ENCODE assay signal across 8 mouse cellular contexts in the genomic region with DNA sequence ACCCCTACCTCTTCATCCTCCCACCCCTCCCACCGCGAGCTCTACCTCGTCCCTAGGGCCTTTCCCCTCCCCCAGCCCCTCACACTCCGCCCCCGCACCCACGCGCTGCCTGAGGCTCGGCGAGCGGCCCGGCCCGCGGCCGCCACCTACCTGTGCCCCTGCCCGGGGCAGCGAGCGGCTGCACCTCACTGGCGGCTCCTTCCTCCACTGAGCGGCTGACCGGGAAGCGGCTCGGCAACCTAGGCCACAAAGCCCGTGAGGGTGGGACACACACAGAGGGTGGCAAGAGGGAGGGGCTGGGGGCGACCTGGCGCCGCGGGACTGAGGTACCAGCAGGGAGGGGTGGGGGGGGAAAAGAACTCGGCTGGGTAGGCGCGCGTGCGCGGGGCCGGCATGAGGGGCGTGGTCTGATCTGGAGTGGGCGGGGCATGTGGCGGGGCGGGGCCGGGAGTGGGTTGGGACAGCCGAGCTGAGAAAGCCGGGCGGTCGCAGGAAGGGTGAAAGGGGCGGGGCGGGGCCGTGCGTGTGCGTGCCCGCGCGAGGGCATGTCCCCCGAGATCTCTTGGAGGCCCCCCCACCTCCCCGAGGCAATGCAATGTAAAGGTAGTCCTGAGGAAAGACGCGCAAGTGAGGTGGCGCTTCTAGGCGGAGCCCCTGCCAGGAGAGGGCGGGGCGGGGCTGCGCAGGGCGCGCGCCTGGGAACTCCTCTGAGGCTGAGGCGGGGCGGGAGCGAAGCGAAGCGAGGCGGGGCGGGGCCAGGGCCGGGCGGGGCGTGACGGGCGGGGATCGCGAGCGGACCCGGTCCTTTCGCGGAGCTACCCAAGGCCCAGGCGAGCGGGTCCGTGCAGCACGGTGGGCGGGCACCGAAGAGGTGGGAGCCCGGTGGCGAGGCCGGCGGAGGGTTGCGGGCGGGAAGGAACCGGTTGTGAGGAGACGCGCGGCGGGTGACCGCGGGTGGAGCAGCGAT. TPM values are rescaled to one million over a fixed set of nuclear protein-coding genes. Genes with fewer than 3 reads are reported as not detected.
A peak's percentile ranks its signal among the peaks of the same experiment; 100 is the strongest.
DNase-seq lines count a peak whose midpoint lies in the region; ATAC-seq and TF ChIP-seq lines count a peak whose summit lies in the region.

A gene (minus strand): TSS at position 408 of the 967 bp plus-strand sequence.
A gene (plus strand): TSS at position 469 of the 967 bp plus-strand sequence.

- TF ChIP-seq POLR2A in testis, adult 2 months (IDR thresholded peaks at IDR 0.05; ENCODE audit: control insufficient read depth, low read depth, low read length), result peak; percentile 60; the same call in 1 of the 2 replicates

- H3K4me2 ChIP-seq in forebrain, embryonic 12.5 days, result peak within 1 kb of the TSS; percentile 65
- H3K4me2 ChIP-seq in heart, postnatal 0 days (ENCODE audit: low read depth, low read length), result peak within 1 kb of the TSS; percentile 97
- peak within 1 kb of the TSS; percentile 98 for H3K4me2 ChIP-seq in liver, embryonic 16.5 days (ENCODE audit: low read depth, low read length)
- peak within 1 kb of the TSS; percentile 69 for H3K4me2 ChIP-seq in neural tube, embryonic 13.5 days

- under 1% methylated on average over 93 of the region's 101 CpGs for WGBS in forebrain, embryonic 12.5 days
- under 1% methylated on average over 75 of the region's 101 CpGs for WGBS in heart, postnatal 0 days
- WGBS in liver, embryonic 16.5 days (ENCODE audit: insufficient replicate concordance), result under 1% methylated on average over 85 of the region's 101 CpGs
- under 1% methylated on average over 91 of the region's 101 CpGs for WGBS in neural tube, embryonic 13.5 days

- TF ChIP-seq EP300 in heart, postnatal 0 days (IDR thresholded peaks at IDR 0.05; ENCODE audit: low read depth), result no peak

- no peak for TF ChIP-seq CTCF in E14TG2a.4 (conservative IDR thresholded peaks at IDR 0.05; ENCODE audit: low read length)
- TF ChIP-seq CTCF in heart, postnatal 0 days (IDR thresholded peaks at IDR 0.05; ENCODE audit: low read depth), result peak; percentile 26; the same call in 1 of the 2 replicates
- no peak for TF ChIP-seq CTCF in testis, adult 2 months (IDR thresholded peaks at IDR 0.05; ENCODE audit: control insufficient read depth, insufficient read depth, insufficient replicate concordance, low read depth, low read length)

- peak; percentile 87 for DNase-seq in c-Kit-positive CD71-positive TER-119-positive erythroid progenitor cells, embryonic 14.5 days (ENCODE audit: low spot score)
- DNase-seq in heart, postnatal 0 days (ENCODE audit: low spot score), result peak; percentile 97
- DNase-seq in kidney, postnatal 4 days, result peak; percentile 98 to 99

- H3K27me3 ChIP-seq in E14TG2a.4 (ENCODE audit: insufficient read depth, low read length), result no peaks in the 10 kb centered on the region
- no peaks in the 10 kb centered on the region for H3K27me3 ChIP-seq in forebrain, embryonic 12.5 days
- H3K27me3 ChIP-seq in heart, postnatal 0 days (ENCODE audit: control insufficient read depth, insufficient read depth, low read length), result no peaks in the 10 kb centered on the region
- no peaks in the 10 kb centered on the region for H3K27me3 ChIP-seq in liver, embryonic 16.5 days (ENCODE audit: control insufficient read depth, insufficient read depth, low read depth, low read length)
- H3K27me3 ChIP-seq in neural tube, embryonic 13.5 days, result no peaks in the 10 kb centered on the region
- no peaks in the 10 kb centered on the region for H3K27me3 ChIP-seq in testis, adult 2 months (ENCODE audit: control insufficient read depth, insufficient read depth, low read length)

- H3K27ac ChIP-seq in forebrain, embryonic 12.5 days, result peak within 1 kb of the TSS; percentile 82
- H3K27ac ChIP-seq in heart, postnatal 0 days (ENCODE audit: low read depth), result peak within 1 kb of the TSS; percentile 82
- H3K27ac ChIP-seq in liver, embryonic 16.5 days (ENCODE audit: low read length), result peak within 1 kb of the TSS; percentile 83
- H3K27ac ChIP-seq in neural tube, embryonic 13.5 days (replicated peaks), result peak within 1 kb of the TSS; percentile 94
- H3K27ac ChIP-seq in testis, adult 2 months (ENCODE audit: control insufficient read depth, insufficient read depth, low read depth, low read length), result peak within 1 kb of the TSS; percentile 93

- peak within 1 kb of the TSS; percentile 87 for H3K4me3 ChIP-seq in E14TG2a.4 (replicated peaks; ENCODE audit: low read length)
- H3K4me3 ChIP-seq in forebrain, embryonic 12.5 days (replicated peaks), result peak within 1 kb of the TSS; percentile 71
- H3K4me3 ChIP-seq in heart, postnatal 0 days (ENCODE audit: low read depth, low read length), result peak within 1 kb of the TSS; percentile 83
- peak within 1 kb of the TSS; percentile 90 for H3K4me3 ChIP-seq in liver, embryonic 16.5 days (ENCODE audit: low read depth, low read length)
- H3K4me3 ChIP-seq in neural tube, embryonic 13.5 days, result peak within 1 kb of the TSS; percentile 80
- peak within 1 kb of the TSS; percentile 97 for H3K4me3 ChIP-seq in testis, adult 2 months (ENCODE audit: control insufficient read depth, low read depth, low read length)

- peak; percentile 95 for ATAC-seq in forebrain, embryonic 12.5 days (ENCODE audit: low FRiP score)
- peak; percentile 97 for ATAC-seq in heart, postnatal 0 days (ENCODE audit: insufficient read depth, low read depth)
- ATAC-seq in liver, embryonic 16.5 days (ENCODE audit: low read depth), result peak; percentile 94
- ATAC-seq in neural tube, embryonic 13.5 days (ENCODE audit: low read depth), result peak; percentile 96

- peak within 1 kb of the TSS; percentile 80 for H3K9ac ChIP-seq in forebrain, embryonic 12.5 days
- peak within 1 kb of the TSS; percentile 76 for H3K9ac ChIP-seq in heart, postnatal 0 days (replicated peaks; ENCODE audit: low read depth, low read length)
- H3K9ac ChIP-seq in liver, embryonic 16.5 days (ENCODE audit: low read depth, low read length), result peak within 1 kb of the TSS; percentile 87
- H3K9ac ChIP-seq in neural tube, embryonic 13.5 days, result peak within 1 kb of the TSS; percentile 85

- peaks cover 25% of the 10 kb centered on the region for H3K4me1 ChIP-seq in E14TG2a.4 (replicated peaks; ENCODE audit: low read depth, low read length)
- peaks cover 31% of the 10 kb centered on the region for H3K4me1 ChIP-seq in forebrain, embryonic 12.5 days
- H3K4me1 ChIP-seq in heart, postnatal 0 days (ENCODE audit: control insufficient read depth, insufficient read depth), result peaks cover 14% of the 10 kb centered on the region
- H3K4me1 ChIP-seq in liver, embryonic 16.5 days (ENCODE audit: control insufficient read depth, low read depth, low read length), result peaks cover 27% of the 10 kb centered on the region
- peaks cover 52% of the 10 kb centered on the region for H3K4me1 ChIP-seq in neural tube, embryonic 13.5 days (replicated peaks)
- peaks cover 10% of the 10 kb centered on the region for H3K4me1 ChIP-seq in testis, adult 2 months (ENCODE audit: control insufficient read depth, insufficient read depth, low read length)

- H3K36me3 ChIP-seq in E14TG2a.4 (ENCODE audit: insufficient read depth, low read length), result no peaks in the 10 kb centered on the region
- no peaks in the 10 kb centered on the region for H3K36me3 ChIP-seq in forebrain, embryonic 12.5 days (replicated peaks)
- no peaks in the 10 kb centered on the region for H3K36me3 ChIP-seq in heart, postnatal 0 days (replicated peaks; ENCODE audit: control insufficient read depth, insufficient read depth, low read length)
- H3K36me3 ChIP-seq in liver, embryonic 16.5 days (ENCODE audit: control insufficient read depth, insufficient read depth), result no peaks in the 10 kb centered on the region
- H3K36me3 ChIP-seq in neural tube, embryonic 13.5 days, result no peaks in the 10 kb centered on the region
- no peaks in the 10 kb centered on the region for H3K36me3 ChIP-seq in testis, adult 2 months (ENCODE audit: control insufficient read depth, insufficient read depth, low read length)

- no peaks in the 10 kb centered on the region for H3K9me3 ChIP-seq in E14TG2a.4 (ENCODE audit: low read length)
- H3K9me3 ChIP-seq in forebrain, embryonic 12.5 days, result no peaks in the 10 kb centered on the region
- no peaks in the 10 kb centered on the region for H3K9me3 ChIP-seq in heart, postnatal 0 days (replicated peaks; ENCODE audit: control insufficient read depth, low read length)
- no peaks in the 10 kb centered on the region for H3K9me3 ChIP-seq in liver, embryonic 16.5 days (replicated peaks; ENCODE audit: control insufficient read depth, low read length)
- no peaks in the 10 kb centered on the region for H3K9me3 ChIP-seq in neural tube, embryonic 13.5 days

RNA-seq across cellular contexts. Expression of the first gene that starts in this region (rescaled TPM):
- polyA plus RNA-seq in forebrain, embryonic 12.5 days (2016; fragmentation: Nextera tagmentation; extraction: Ambion mirVana), result 74.3 and 79.9 TPM in 2 replicates
- total RNA-seq in heart, postnatal 0 days (2014; rRNA removed; ENCODE audit: low replicate concordance), result 0.53 and 4.4 TPM in 2 replicates
- polyA plus RNA-seq in heart, postnatal 0 days (2015; fragmentation: Nextera tagmentation; extraction: Ambion mirVana), result 22.6 and 23.6 TPM in 2 replicates
- polyA plus RNA-seq in liver, embryonic 16.5 days (2015; fragmentation: Nextera tagmentation; extraction: Ambion mirVana), result 13.6 and 14.4 TPM in 2 replicates
- polyA plus RNA-seq in neural tube, embryonic 13.5 days (2015; fragmentation: Nextera tagmentation; extraction: Ambion mirVana), result 63.5 and 71.5 TPM in 2 replicates
- 23.0 and 28.6 TPM in 2 replicates for polyA plus RNA-seq in testis, adult 2 months (2012; rRNA removed)

RNA-seq across cellular contexts. Expression of the second gene that starts in this region (rescaled TPM):
- 34.3 and 37.8 TPM in 2 replicates for polyA plus RNA-seq in forebrain, embryonic 12.5 days (2016; fragmentation: Nextera tagmentation; extraction: Ambion mirVana)
- 4.9 and 37.5 TPM in 2 replicates for total RNA-seq in heart, postnatal 0 days (2014; rRNA removed; ENCODE audit: low replicate concordance)
- 35.0 and 35.6 TPM in 2 replicates for polyA plus RNA-seq in heart, postnatal 0 days (2015; fragmentation: Nextera tagmentation; extraction: Ambion mirVana)
- polyA plus RNA-seq in liver, embryonic 16.5 days (2015; fragmentation: Nextera tagmentation; extraction: Ambion mirVana), result 6.4 and 8.1 TPM in 2 replicates
- 47.1 and 51.6 TPM in 2 replicates for polyA plus RNA-seq in neural tube, embryonic 13.5 days (2015; fragmentation: Nextera tagmentation; extraction: Ambion mirVana)
- 8.8 and 11.9 TPM in 2 replicates for polyA plus RNA-seq in testis, adult 2 months (2012; rRNA removed)

Comparison
In these comparisons a context has a peak if more than half of its experiments do, and no peak if none do; other contexts are left out.
1. Peak in every context shown above with its lines: DNase-seq, ATAC-seq, H3K4me3 ChIP-seq and H3K27ac ChIP-seq.